Mouse (Mus musculus): ENCODE measurements around the gene Arhgap17. TPM values are rescaled to one million over a fixed set of nuclear protein-coding genes. Genes with fewer than 3 reads are reported as not detected.

The Arhgap17 gene
- polyA plus RNA-seq, 1 experiment from 2014 or later: 22.6 TPM

- ATAC-seq (ENCODE audit: low FRiP score): no peak
- H3K4me2 ChIP-seq: no peak overlapping the region
- no peaks in the 10 kb centered on the region for H3K27me3 ChIP-seq
- no peaks in the 10 kb centered on the region for H3K36me3 ChIP-seq (replicated peaks)
- H3K9ac ChIP-seq: no peak overlapping the region
- H3K4me1 ChIP-seq: no peaks in the 10 kb centered on the region
- no peaks in the 10 kb centered on the region for H3K9me3 ChIP-seq
- H3K27ac ChIP-seq: no peak overlapping the region
- H3K4me3 ChIP-seq (replicated peaks): no peak overlapping the region
- WGBS: 76% methylated on average over 4 of the region's 4 CpGs
Measured at GRCm38 (mm10) chr7:123246504-123247084, 123.1 kb downstream of the Arhgap17 start.

GRCm38 (mm10) chr7:123244833-123245232 lies 124.9 kb downstream of the Arhgap17 start:
- H3K27ac ChIP-seq: no peak overlapping the region
- H3K4me1 ChIP-seq: no peaks in the 10 kb centered on the region
- H3K4me3 ChIP-seq (replicated peaks): no peak overlapping the region
- no peaks in the 10 kb centered on the region for H3K9me3 ChIP-seq
- no peaks in the 10 kb centered on the region for H3K27me3 ChIP-seq
- H3K4me2 ChIP-seq: no peak overlapping the region
- no peak overlapping the region for H3K9ac ChIP-seq
- 97% methylated on average over 1 of the region's 1 CpGs for WGBS
- no peak for ATAC-seq (ENCODE audit: low FRiP score)
- H3K36me3 ChIP-seq (replicated peaks): no peaks in the 10 kb centered on the region

- Histone ChIP-seq H3K9me3 (no peaks in the 10 kb centered on the region), H3K9ac (no peak overlapping the region), H3K4me2 (no peak overlapping the region), H3K4me1 (peaks cover 9% of the 10 kb centered on the region), H3K27me3 (no peaks in the 10 kb centered on the region), H3K4me3 (replicated peaks) (no peak overlapping the region), H3K36me3 (replicated peaks) (no peaks in the 10 kb centered on the region), H3K27ac (no peak overlapping the region)
- no peak for ATAC-seq (ENCODE audit: low FRiP score)
- WGBS: 92% methylated on average over 7 of the region's 7 CpGs
Measured at GRCm38 (mm10) chr7:123242241-123242640, 127.5 kb downstream of the Arhgap17 start.

DNA sequence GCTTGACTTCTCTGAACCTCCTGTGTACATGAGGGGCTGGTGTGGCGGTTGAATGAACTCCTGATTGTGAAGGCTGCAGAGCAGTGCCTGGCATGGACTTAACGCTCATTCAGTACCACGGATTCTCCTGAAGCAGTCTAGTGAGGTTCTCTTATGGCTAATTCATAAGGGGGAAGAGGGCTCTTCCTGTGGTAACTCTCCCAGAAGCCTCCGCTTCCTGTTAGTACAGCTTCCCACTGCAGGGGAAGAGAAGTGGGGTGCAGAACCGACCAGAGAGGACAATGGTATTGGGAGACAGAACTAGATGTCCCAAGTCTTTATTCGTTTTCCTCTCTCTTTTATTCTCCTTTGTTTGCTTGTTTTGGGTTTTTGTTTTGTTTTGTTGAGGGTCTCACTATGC lies 129.7 kb downstream of the Arhgap17 start:
- Histone ChIP-seq H3K27me3 (no peaks in the 10 kb centered on the region), H3K36me3 (replicated peaks) (no peaks in the 10 kb centered on the region), H3K9me3 (no peaks in the 10 kb centered on the region), H3K4me3 (replicated peaks) (no peak overlapping the region), H3K4me2 (no peak overlapping the region), H3K27ac (no peak overlapping the region), H3K4me1 (peaks cover 9% of the 10 kb centered on the region), H3K9ac (no peak overlapping the region)
- ATAC-seq (ENCODE audit: low FRiP score): no peak
- 80% methylated on average over 6 of the region's 6 CpGs for WGBS

- H3K27me3 ChIP-seq: no peaks in the 10 kb centered on the region
- H3K4me1 ChIP-seq: peaks cover 9% of the 10 kb centered on the region
- no peak overlapping the region for H3K9ac ChIP-seq
- H3K4me3 ChIP-seq (replicated peaks): no peak overlapping the region
- H3K4me2 ChIP-seq: no peak overlapping the region
- WGBS: 67% methylated on average over 4 of the region's 4 CpGs
- no peaks in the 10 kb centered on the region for H3K9me3 ChIP-seq
- ATAC-seq (ENCODE audit: low FRiP score): peak; percentile 64
- no peak overlapping the region for H3K27ac ChIP-seq
- H3K36me3 ChIP-seq (replicated peaks): no peaks in the 10 kb centered on the region
Measured at GRCm38 (mm10) chr7:123238621-123239020, 131.1 kb downstream of the Arhgap17 start.

DNA sequence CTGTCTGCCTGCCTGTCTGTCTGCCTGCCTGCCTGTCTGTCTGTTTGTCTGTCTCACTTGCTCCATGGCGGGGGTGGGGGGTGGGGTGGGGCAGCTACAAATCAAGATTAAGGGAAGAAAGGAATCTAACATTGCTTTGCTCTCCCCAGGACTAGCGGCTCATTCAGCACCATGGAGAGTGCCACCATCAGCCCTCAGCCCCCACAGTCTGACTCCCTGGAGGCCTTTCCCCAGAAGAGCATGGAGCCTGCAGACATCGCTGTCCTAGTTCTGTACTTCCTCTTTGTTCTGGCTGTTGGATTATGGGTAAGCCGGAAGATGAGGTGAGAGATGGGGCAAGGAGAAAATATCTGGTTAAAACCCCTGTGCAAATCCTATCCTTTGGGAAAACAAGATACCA lies 134.3 kb downstream of the Arhgap17 start:
- H3K4me3 ChIP-seq (replicated peaks): no peak overlapping the region
- no peak for ATAC-seq (ENCODE audit: low FRiP score)
- H3K27me3 ChIP-seq: no peaks in the 10 kb centered on the region
- H3K9me3 ChIP-seq: no peaks in the 10 kb centered on the region
- no peak overlapping the region for H3K27ac ChIP-seq
- WGBS: 26% methylated on average over 4 of the region's 4 CpGs
- H3K4me2 ChIP-seq: no peak overlapping the region
- peaks cover 9% of the 10 kb centered on the region for H3K4me1 ChIP-seq
- H3K9ac ChIP-seq: no peak overlapping the region
- no peaks in the 10 kb centered on the region for H3K36me3 ChIP-seq (replicated peaks)

Other genes with a start within 250 kb of the Arhgap17 start
- 75.3 and 76.5 TPM in 2 replicates for gene Tnrc6a, start 246.0 kb downstream of the Arhgap17 start, polyA plus RNA-seq (2016; fragmentation: Nextera tagmentation; extraction: Ambion mirVana)
- gene Slc5a11, start 155.1 kb downstream of the Arhgap17 start, polyA plus RNA-seq (2016; fragmentation: Nextera tagmentation; extraction: Ambion mirVana): 0.11 and 0.13 TPM in 2 replicates
- gene Lcmt1, start 131 bp downstream of the Arhgap17 start, polyA plus RNA-seq (2016; fragmentation: Nextera tagmentation; extraction: Ambion mirVana): 62.0 and 64.0 TPM in 2 replicates
- gene Aqp8, start 92.4 kb upstream of the Arhgap17 start, polyA plus RNA-seq (2016; fragmentation: Nextera tagmentation; extraction: Ambion mirVana): 0.22 and 0.56 TPM in 2 replicates
- 11.0 TPM in 2 replicates for gene Zkscan2, start 130.5 kb upstream of the Arhgap17 start, polyA plus RNA-seq (2016; fragmentation: Nextera tagmentation; extraction: Ambion mirVana)

All from forebrain, embryonic 12.5 days (tissue).